Mouse (Mus musculus) olfactory bulb, adult 2 months (tissue): ENCODE results near the gene Kcnrg.

Experiments used
- CTCF ChIP-seq: fragments of 200-500 bp; IDR thresholded peaks from 2 replicates; pipeline ENCODE4 v1.5.1; 2012; ENCODE audit warnings: low read depth, mild to moderate bottlenecking, low read length, moderate library complexity; ENCODE audit not compliant: insufficient read depth
- POLR2A ChIP-seq: fragments of 200-500 bp; IDR thresholded peaks from 2 replicates; pipeline ENCODE4 v1.6.1; 2012; ENCODE audit warnings: mild to moderate bottlenecking, low read depth, low read length, moderate library complexity; ENCODE audit not compliant: insufficient read depth

DNA sequence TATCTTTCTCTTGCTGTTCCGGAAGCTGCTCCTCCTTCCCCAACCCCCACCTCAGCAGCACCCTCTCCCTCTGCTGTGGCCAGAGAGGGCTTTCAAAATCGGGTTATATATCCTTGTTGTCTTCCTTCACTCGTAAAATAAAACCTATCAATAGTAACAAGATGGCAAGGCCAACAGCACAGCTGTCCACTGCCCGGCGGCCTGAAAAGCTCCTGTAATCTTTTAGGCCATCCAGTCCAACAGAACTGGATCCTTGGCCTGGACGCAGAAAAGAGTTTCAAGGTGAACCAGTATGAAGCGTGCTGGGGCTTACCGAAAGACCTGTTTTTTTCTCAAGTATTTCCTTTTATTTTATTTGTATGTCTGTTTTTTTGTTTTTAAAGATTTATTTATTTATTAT lies 31.3 kb upstream of the Kcnrg start:
- TF ChIP-seq CTCF, result no peak
- no peak for TF ChIP-seq POLR2A
